Mouse (Mus musculus) forebrain, embryonic 12.5 days (tissue): Measurements from ENCODE around the gene Adad1. TPM values are rescaled to one million over a fixed set of nuclear protein-coding genes. Genes with fewer than 3 reads are reported as not detected.

Experiments
- ATAC-seq: fragments of 200-750 bp; cut with Nextera tagmentation; 2 replicates; pipeline ENCODE4 v1.8.0; 2017; ENCODE audit warnings: moderate TSS enrichment; ENCODE audit not compliant: low FRiP score
- H3K27ac ChIP-seq: fragments of 300-500 bp; sonication (generic); 2 replicates; pipeline ENCODE4 v1.5.1; 2016; ENCODE audit warnings: mild to moderate bottlenecking
- H3K27me3 ChIP-seq: fragments of 300-500 bp; sonication (generic); 2 replicates; pipeline ENCODE4 v1.6.1; 2016; ENCODE audit warnings: mild to moderate bottlenecking
- H3K36me3 ChIP-seq: fragments of 300-500 bp; sonication (generic); replicated peaks from 2 replicates; pipeline ENCODE4 v1.6.1; 2016; ENCODE audit warnings: mild to moderate bottlenecking
- H3K4me1 ChIP-seq: fragments of 300-500 bp; sonication (generic); 2 replicates; pipeline ENCODE4 v1.6.1; 2016
- H3K4me2 ChIP-seq: fragments of 300-500 bp; sonication (generic); 2 replicates; pipeline ENCODE4 v1.6.1; 2016; ENCODE audit warnings: mild to moderate bottlenecking, moderate library complexity
- H3K4me3 ChIP-seq: fragments of 300-500 bp; sonication (generic); replicated peaks from 2 replicates; pipeline ENCODE4 v1.5.1; 2016; ENCODE audit warnings: mild to moderate bottlenecking
- H3K9ac ChIP-seq: fragments of 300-500 bp; sonication (generic); 2 replicates; pipeline ENCODE4 v1.6.1; 2016; ENCODE audit warnings: mild to moderate bottlenecking
- H3K9me3 ChIP-seq: fragments of 300-500 bp; sonication (generic); 2 replicates; pipeline ENCODE4 v1.6.1; 2016
- WGBS: fragments of 180-500 bp; shearing (Covaris S2); methylation state at CpG from one replicate; pipeline ENCODE4 v1.1.7; 2016; 5-methylcytosine and 5-hydroxymethylcytosine counted together
- polyA plus RNA-seq: library from polyadenylated mRNA; unstranded; fragments of >200 nt; fragmentation: Nextera tagmentation; extraction: Ambion mirVana; gene quantifications from 2 replicates; pipeline ENCODE4 v1.2.1, GENCODE M21; 2016

Adad1 gene
- polyA plus RNA-seq, 1 experiment from 2014 or later, result 0.56 TPM

DNA sequence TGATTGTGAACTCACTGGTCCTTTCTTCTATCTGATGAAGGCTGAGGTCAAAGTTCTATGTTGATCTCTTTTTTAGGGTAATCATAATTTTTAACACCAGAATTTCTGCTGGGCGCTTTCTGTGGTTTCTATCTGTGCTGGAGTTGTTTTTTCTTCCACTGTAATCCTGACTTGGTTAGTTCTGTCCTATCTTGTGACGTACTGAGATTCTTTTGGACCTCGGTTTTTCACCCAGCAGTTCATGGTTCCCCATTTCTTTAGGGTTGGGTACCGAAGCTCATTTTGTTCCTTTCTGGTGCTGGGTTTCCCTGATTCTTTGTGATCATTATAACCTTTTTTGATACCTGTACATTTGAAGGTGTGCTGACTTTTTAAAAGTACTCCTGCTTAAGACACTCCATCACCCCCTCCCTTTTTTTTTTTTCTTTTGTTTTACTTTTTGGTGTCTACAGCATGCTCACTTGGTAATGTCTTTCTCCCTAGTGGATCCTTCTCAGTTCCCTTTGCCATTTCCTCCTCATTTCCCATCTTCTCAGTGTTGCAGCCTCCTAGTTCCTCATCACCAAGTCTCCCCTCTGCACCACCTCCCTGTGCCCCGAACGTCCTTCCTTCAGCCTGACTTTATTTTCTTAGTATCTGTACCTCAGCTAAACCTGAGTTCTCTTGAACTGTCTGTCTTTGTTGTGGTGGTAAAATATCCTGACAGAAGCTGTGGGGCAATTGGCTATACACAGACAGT, 77.0 kb downstream of the Adad1 start:
- no peak overlapping the region for H3K4me3 ChIP-seq
- no peak overlapping the region for H3K4me2 ChIP-seq
- no peak overlapping the region for H3K9ac ChIP-seq
- H3K27ac ChIP-seq, result no peak overlapping the region
- no peaks in the 10 kb centered on the region for H3K27me3 ChIP-seq
- no peak for ATAC-seq
- H3K9me3 ChIP-seq, result no peaks in the 10 kb centered on the region
- WGBS, result 93% methylated on average over 6 of the region's 6 CpGs
- no peaks in the 10 kb centered on the region for H3K4me1 ChIP-seq
- H3K36me3 ChIP-seq, result no peaks in the 10 kb centered on the region

DNA sequence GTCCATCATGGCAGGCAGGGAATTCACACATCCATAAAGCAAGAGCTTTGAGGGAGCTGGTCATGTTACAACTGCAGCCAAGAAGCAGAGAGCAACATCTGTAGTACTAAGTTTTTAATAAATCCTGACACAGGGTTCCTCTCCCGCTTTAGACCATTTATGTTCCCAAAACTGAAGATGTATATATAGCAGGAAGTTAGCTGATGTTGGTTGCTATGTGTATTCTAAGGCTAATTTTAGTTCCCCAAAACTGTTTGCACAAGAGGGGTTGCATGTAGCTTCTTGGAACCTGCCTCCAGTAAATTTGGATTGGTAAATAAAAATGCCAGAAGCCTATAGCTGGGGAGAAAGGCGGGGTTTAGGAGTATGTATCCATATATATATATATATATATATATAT, 78.5 kb downstream of the Adad1 start:
- Histone ChIP-seq H3K4me1 (no peaks in the 10 kb centered on the region; the same call in 1 of the 2 replicates), H3K9ac (no peak overlapping the region), H3K36me3 (no peaks in the 10 kb centered on the region), H3K27ac (no peak overlapping the region), H3K27me3 (no peaks in the 10 kb centered on the region), H3K9me3 (no peaks in the 10 kb centered on the region), H3K4me3 (no peak overlapping the region), H3K4me2 (no peak overlapping the region)
- no peak for ATAC-seq
- WGBS, result 75% methylated on average over 2 of the region's 2 CpGs

DNA sequence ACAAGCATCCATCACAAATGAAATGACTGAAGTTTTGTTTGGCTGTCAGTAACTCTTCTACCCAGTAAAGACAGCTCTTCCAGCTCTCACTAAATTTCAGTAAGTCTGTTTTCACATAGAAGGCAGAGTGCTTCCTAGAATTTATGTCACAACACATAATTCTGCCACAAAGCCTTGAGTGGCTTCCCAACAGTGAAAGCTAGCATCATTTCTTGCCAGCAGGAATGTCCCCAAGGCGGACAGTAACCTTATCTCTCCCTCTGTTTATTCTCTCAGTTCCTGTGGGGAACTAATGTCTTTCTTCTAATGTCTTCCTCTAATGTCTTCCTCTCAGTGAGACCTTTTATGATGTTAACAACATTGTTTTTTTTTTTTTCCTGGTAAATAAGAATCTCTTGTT, 81.7 kb downstream of the Adad1 start:
- H3K36me3 ChIP-seq, result no peaks in the 10 kb centered on the region
- no peak overlapping the region for H3K9ac ChIP-seq
- no peaks in the 10 kb centered on the region for H3K9me3 ChIP-seq
- 74% methylated on average over 1 of the region's 1 CpGs for WGBS
- no peak overlapping the region for H3K4me2 ChIP-seq
- no peaks in the 10 kb centered on the region for H3K27me3 ChIP-seq
- H3K27ac ChIP-seq, result no peak overlapping the region
- no peaks in the 10 kb centered on the region; the same call in 1 of the 2 replicates for H3K4me1 ChIP-seq
- no peak overlapping the region for H3K4me3 ChIP-seq
- no peak for ATAC-seq

DNA sequence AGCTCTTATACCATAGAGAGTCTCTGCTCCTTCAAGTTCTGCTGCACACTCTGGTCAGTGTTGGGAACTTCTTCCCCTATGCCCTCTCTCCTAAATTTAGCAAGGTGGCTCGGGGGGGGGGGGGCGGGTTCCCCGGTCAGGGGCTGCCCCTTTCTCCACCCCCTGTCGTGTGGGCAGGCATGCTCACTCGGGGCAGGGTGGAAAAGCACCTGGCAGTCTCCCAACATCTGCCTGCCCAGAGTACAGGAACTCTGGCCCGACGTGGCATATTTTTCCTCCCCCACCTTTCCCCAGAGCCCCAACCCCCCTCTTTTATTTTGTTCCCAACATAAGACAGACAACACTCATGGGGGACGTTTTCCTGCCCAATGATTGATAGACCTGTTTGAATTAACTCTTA, 83.1 kb downstream of the Adad1 start:
- no peak for ATAC-seq
- H3K27me3 ChIP-seq, result no peaks in the 10 kb centered on the region
- H3K9ac ChIP-seq, result no peak overlapping the region
- WGBS, result 53% methylated on average over 8 of the region's 8 CpGs
- H3K36me3 ChIP-seq, result no peaks in the 10 kb centered on the region
- H3K4me3 ChIP-seq, result no peak overlapping the region
- no peaks in the 10 kb centered on the region for H3K9me3 ChIP-seq
- no peak overlapping the region for H3K4me2 ChIP-seq
- H3K4me1 ChIP-seq, result no peaks in the 10 kb centered on the region; the same call in 1 of the 2 replicates
- H3K27ac ChIP-seq, result no peak overlapping the region

DNA sequence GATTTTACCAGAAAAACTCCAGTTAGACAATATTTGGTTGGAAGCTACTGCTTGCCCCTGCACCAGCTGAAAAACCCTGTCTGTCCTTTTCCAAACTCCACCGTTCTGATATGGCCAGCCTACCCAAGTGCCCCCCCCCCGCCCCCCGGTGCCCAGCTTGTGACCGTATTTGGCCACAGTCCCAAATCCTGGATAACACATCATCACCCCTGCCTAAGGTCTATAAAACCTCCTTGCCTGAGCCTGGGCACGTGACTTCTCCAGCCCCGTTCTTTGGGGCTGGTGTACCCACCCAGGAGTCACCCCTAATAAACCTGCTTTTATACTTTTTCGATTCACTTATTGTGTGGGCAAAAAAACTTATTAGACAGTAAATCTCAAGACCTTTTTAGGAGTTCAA, 83.5 kb downstream of the Adad1 start:
- no peak for ATAC-seq
- no peaks in the 10 kb centered on the region for H3K9me3 ChIP-seq
- WGBS, result 87% methylated on average over 7 of the region's 7 CpGs
- no peaks in the 10 kb centered on the region; the same call in 1 of the 2 replicates for H3K4me1 ChIP-seq
- H3K4me3 ChIP-seq, result no peak overlapping the region
- no peak overlapping the region for H3K9ac ChIP-seq
- H3K4me2 ChIP-seq, result no peak overlapping the region
- no peaks in the 10 kb centered on the region for H3K27me3 ChIP-seq
- no peaks in the 10 kb centered on the region for H3K36me3 ChIP-seq
- H3K27ac ChIP-seq, result no peak overlapping the region

DNA sequence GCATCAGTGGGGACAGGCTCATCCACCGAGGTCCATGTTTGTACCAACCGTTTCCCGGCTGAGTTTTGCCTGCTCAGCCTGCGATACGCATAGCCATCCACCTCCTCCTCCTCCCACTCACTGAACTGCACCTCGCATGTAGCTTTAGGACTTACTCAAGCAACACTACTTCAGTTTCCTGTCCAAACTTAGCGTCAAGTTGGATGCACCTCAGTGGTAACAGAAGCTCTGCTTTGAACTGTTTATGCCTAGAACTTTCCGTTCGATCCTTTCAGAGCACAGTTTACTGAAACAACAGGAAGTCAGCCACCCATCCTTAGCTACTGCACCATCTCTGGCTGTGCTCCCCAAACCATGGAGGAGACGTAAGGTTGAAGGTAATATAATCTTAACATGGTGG, 88.9 kb downstream of the Adad1 start:
- Histone ChIP-seq H3K27me3 (no peaks in the 10 kb centered on the region), H3K36me3 (no peaks in the 10 kb centered on the region), H3K4me2 (no peak overlapping the region), H3K9ac (no peak overlapping the region), H3K27ac (no peak overlapping the region), H3K4me1 (no peaks in the 10 kb centered on the region), H3K4me3 (no peak overlapping the region), H3K9me3 (no peaks in the 10 kb centered on the region)
- 92% methylated on average over 10 of the region's 10 CpGs for WGBS
- no peak for ATAC-seq

DNA sequence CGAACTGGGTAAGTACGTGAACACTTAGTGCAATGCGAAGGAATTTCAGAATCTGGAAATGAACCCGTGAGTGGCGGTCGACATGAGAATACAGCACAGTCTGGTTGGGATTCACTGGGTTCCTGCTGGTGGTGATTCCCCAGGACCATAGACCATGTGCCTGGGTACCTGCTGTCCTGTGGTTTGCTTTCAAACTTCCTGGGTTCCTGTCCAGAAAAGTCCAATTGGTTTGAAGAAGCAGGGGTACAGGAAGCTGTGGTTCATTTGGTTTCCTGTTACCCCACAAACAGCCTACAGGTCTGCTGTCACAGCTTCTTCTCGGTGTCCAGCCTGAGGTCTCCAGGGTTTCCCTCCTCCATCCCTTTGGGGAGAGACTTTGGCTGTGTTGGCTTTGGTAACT, 89.7 kb downstream of the Adad1 start:
- no peaks in the 10 kb centered on the region for H3K36me3 ChIP-seq
- WGBS, result 93% methylated on average over 7 of the region's 7 CpGs
- H3K9ac ChIP-seq, result no peak overlapping the region
- no peak overlapping the region for H3K27ac ChIP-seq
- ATAC-seq, result no peak
- H3K4me1 ChIP-seq, result no peaks in the 10 kb centered on the region
- no peak overlapping the region for H3K4me3 ChIP-seq
- no peaks in the 10 kb centered on the region for H3K9me3 ChIP-seq
- no peaks in the 10 kb centered on the region for H3K27me3 ChIP-seq
- no peak overlapping the region for H3K4me2 ChIP-seq

DNA sequence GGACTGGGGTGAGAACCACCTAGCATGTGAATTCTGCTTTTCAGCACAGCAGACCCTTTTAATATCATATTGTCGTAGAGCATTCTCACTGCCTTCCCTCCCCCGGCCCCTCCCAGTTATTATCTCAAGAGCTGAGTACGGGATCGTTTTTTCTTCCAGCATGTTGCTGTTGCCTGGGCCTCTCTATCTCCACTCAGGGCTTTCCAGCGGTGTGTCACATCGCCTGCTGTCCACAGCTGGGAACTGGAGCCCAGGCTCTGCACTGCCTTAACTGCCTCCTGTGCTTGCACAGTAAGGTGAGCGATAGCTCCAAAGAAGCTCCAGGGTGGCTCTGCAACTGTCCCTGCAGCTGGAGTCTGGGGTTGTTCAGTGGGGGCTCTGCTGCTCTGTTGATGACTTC, 91.1 kb downstream of the Adad1 start:
- no peaks in the 10 kb centered on the region for H3K9me3 ChIP-seq
- no peak overlapping the region for H3K9ac ChIP-seq
- H3K4me1 ChIP-seq, result no peaks in the 10 kb centered on the region
- WGBS, result 82% methylated on average over 7 of the region's 7 CpGs
- H3K36me3 ChIP-seq, result no peaks in the 10 kb centered on the region
- H3K4me3 ChIP-seq, result no peak overlapping the region
- no peak overlapping the region for H3K4me2 ChIP-seq
- no peaks in the 10 kb centered on the region for H3K27me3 ChIP-seq
- no peak for ATAC-seq
- H3K27ac ChIP-seq, result no peak overlapping the region

DNA sequence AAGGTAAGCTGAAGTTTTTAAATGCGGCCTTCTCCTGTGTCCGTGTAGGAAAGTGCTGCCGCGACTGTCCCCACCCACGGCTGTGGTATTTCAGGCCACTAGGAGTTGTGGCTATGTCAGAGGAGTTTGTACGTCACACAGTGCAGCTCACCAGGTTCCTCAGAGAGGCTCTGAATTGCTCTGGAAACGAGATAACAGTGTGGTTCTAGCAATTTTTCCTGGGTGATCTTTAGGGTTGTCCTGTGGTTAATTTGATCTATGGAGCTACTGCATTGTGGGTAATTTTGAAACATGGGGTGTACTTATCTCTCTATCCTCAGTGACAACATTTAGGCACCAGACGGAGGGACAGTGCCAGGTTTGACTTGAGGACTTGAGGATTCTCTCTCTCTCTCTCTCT, 93.8 kb downstream of the Adad1 start:
- H3K27me3 ChIP-seq, result no peaks in the 10 kb centered on the region
- no peak overlapping the region for H3K9ac ChIP-seq
- no peaks in the 10 kb centered on the region for H3K36me3 ChIP-seq
- no peak overlapping the region for H3K4me2 ChIP-seq
- no peak overlapping the region for H3K4me3 ChIP-seq
- no peaks in the 10 kb centered on the region for H3K4me1 ChIP-seq
- 70% methylated on average over 8 of the region's 8 CpGs for WGBS
- no peak for ATAC-seq
- H3K27ac ChIP-seq, result no peak overlapping the region
- H3K9me3 ChIP-seq, result no peaks in the 10 kb centered on the region

DNA sequence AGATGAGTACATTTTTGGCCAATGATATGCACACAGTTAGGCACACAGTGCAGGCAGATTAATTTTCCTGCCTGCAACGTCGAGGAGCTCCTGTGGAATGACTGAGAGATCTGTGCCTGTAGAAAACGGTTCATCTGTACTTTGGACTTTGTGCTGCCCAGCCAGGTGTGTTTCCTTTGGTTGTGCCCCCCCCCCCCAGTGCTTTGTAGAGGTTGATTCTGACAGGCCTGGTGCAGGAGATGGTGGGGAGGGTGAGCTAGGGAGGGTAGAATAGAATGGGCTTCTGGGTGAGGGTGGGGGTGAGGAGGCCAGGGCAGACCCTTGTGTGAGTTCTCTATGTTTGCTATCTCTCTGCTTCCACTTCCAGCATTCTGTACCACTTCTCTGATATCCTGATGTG, 94.9 kb downstream of the Adad1 start:
- Histone ChIP-seq H3K9me3 (no peaks in the 10 kb centered on the region), H3K36me3 (no peaks in the 10 kb centered on the region), H3K27ac (no peak overlapping the region), H3K9ac (no peak overlapping the region), H3K4me1 (no peaks in the 10 kb centered on the region), H3K4me2 (no peak overlapping the region), H3K4me3 (no peak overlapping the region), H3K27me3 (no peaks in the 10 kb centered on the region)
- ATAC-seq, result no peak
- 80% methylated on average over 3 of the region's 3 CpGs for WGBS

DNA sequence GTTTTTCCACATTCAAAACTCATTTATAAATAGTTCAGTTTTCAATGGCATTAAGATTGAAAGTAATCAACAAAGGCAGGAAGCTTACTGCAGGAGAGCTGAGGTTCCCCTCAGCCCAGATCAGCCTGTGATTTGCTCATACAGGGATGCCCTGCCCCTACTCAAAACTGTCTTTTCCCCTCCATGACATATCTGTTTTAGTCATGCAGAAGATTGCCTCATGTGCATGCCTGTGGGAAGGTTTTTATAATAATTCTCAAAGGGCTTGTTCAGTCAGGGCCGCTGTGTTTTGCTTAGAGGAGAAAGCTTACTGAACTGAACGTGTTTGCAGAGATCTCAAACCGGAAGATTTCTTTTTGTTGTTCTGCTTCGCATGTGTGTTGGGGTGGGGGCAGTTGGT, 97.8 kb downstream of the Adad1 start:
- ATAC-seq, result no peak
- WGBS, result 77% methylated on average over 4 of the region's 4 CpGs
- H3K9me3 ChIP-seq, result no peaks in the 10 kb centered on the region
- no peaks in the 10 kb centered on the region for H3K36me3 ChIP-seq
- H3K27me3 ChIP-seq, result no peaks in the 10 kb centered on the region
- no peak overlapping the region for H3K4me3 ChIP-seq
- H3K9ac ChIP-seq, result no peak overlapping the region
- no peaks in the 10 kb centered on the region for H3K4me1 ChIP-seq
- H3K4me2 ChIP-seq, result no peak overlapping the region
- no peak overlapping the region for H3K27ac ChIP-seq

DNA sequence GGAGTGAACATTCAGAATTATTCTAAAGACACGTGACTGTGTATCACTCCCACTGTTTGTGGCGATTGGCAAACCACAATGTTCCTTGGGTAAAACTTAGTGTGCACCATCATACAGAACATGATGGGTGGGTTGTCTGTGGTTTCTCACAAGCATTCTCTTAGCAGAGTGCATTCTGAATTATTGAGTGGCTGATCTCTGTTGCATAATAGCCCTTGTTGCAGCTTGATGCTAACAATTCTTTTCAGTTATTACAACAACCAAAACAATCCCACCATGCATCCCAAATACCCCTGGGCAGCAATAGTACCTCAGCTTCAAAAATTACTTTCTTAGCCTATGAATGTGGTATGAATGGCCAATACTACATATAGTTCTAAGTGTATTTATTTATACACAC, 106.0 kb downstream of the Adad1 start:
- Histone ChIP-seq H3K9ac (no peak overlapping the region), H3K4me2 (no peak overlapping the region), H3K9me3 (no peaks in the 10 kb centered on the region), H3K27ac (no peak overlapping the region), H3K36me3 (no peaks in the 10 kb centered on the region), H3K4me3 (no peak overlapping the region), H3K4me1 (no peaks in the 10 kb centered on the region), H3K27me3 (no peaks in the 10 kb centered on the region)
- 87% methylated on average over 2 of the region's 2 CpGs for WGBS
- ATAC-seq, result no peak
